Mouse (Mus musculus): Measurements from ENCODE around the gene Slc39a3.
"Not testable (repeated sequence)": the region's sequence is repeated elsewhere in the genome, so short reads cannot be mapped to it uniquely, and the experiment has no call there.

The Slc39a3 gene

GRCm38 (mm10) chr10:81006005-81006677, 31.1 kb downstream of the Slc39a3 start:
- DNase-seq, result no peak

- DNase-seq, result no peak
Observed at GRCm38 (mm10) chr10:81001161-81001560, 36.1 kb downstream of the Slc39a3 start.

- no peak for DNase-seq
Observed at GRCm38 (mm10) chr10:81000197-81001062, 36.8 kb downstream of the Slc39a3 start.

GRCm38 (mm10) chr10:80999362-81000196, 37.6 kb downstream of the Slc39a3 start:
- DNase-seq, result peak; percentile 92 to 93

GRCm38 (mm10) chr10:80998778-80999177, 38.4 kb downstream of the Slc39a3 start:
- peak; percentile 70 to 84 for DNase-seq

- DNase-seq, result no peak
Observed at GRCm38 (mm10) chr10:80998021-80998420, 39.2 kb downstream of the Slc39a3 start.

- no peak for DNase-seq
Observed at GRCm38 (mm10) chr10:80997332-80997731, 39.9 kb downstream of the Slc39a3 start.

GRCm38 (mm10) chr10:80996501-80996900, 40.7 kb downstream of the Slc39a3 start:
- no peak for DNase-seq

- DNase-seq, result peak; percentile 93 to 96
Observed at GRCm38 (mm10) chr10:80995091-80995632, 42.1 kb downstream of the Slc39a3 start.

- DNase-seq, result no peak
Observed at GRCm38 (mm10) chr10:80994621-80995020, 42.6 kb downstream of the Slc39a3 start.

GRCm38 (mm10) chr10:80993276-80993675, 44.0 kb downstream of the Slc39a3 start:
- DNase-seq, result no peak

GRCm38 (mm10) chr10:80991945-80992344, 45.3 kb downstream of the Slc39a3 start:
- DNase-seq, result no peak

- no peak for DNase-seq
Observed at GRCm38 (mm10) chr10:80991007-80991406, 46.2 kb downstream of the Slc39a3 start.

GRCm38 (mm10) chr10:80990406-80990805, 46.8 kb downstream of the Slc39a3 start:
- DNase-seq, result no peak

GRCm38 (mm10) chr10:80989854-80990253, 47.4 kb downstream of the Slc39a3 start:
- not testable (repeated sequence) for DNase-seq

- no peak for DNase-seq
Observed at GRCm38 (mm10) chr10:80989446-80989845, 47.8 kb downstream of the Slc39a3 start.

- DNase-seq, result peak; percentile 91 to 93
Observed at GRCm38 (mm10) chr10:80987709-80988441, 49.4 kb downstream of the Slc39a3 start.

GRCm38 (mm10) chr10:80986754-80987153, 50.5 kb downstream of the Slc39a3 start:
- DNase-seq, result no peak

GRCm38 (mm10) chr10:80985970-80986701, 51.1 kb downstream of the Slc39a3 start:
- DNase-seq, result no peak

GRCm38 (mm10) chr10:80985241-80985969, 51.8 kb downstream of the Slc39a3 start:
- peak in 1 of 2 experiments; percentile 46 for DNase-seq

- DNase-seq, result no peak
Observed at GRCm38 (mm10) chr10:80984223-80984622, 53.0 kb downstream of the Slc39a3 start.

Data from cerebellum, postnatal 14 days (tissue).